Mouse (Mus musculus): ENCODE data around the gene Sergef.

Sergef gene

DNA sequence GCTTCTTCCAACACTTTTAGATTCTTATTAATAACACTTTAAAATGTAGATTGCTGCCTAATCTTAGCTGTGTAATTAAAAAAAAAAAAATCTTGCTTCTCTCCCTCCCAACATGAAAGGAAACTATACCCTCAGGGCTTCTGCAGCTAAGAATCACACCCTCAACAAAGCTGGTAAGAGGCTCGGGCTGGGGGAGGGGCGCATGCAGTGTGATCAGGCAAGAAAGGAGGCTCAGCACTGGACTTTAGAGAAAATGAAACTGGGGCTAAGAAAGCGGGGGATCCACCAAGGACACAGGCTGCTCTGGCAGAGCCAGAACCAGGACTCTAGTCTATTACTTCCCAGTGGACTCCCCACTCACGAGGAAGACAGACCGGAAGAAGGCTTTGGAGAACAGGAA lies 38.5 kb downstream of the Sergef start:
- no peak for TF ChIP-seq GATA4 (IDR thresholded peaks at IDR 0.05; ENCODE audit: insufficient replicate concordance, low read length)

DNA sequence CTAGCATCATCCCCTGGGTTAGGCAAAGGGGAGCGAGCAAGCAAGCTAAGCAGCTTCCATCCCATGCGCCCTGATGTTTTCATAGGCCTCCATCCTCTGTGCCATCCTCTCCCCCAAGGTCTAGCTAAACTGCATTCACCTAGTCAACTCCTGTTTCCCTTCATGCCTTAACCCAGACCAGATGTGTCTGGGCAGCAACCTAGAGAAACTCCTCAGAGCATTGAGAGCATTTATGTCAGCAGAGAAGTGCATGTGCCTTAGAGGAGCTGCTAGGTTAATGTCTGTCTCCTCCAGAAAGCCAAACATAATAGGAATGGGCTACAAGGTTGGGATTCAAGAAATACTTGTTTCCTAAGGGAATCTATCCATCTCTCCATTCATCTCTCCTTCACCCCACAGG lies 42.6 kb downstream of the Sergef start:
- no peak for TF ChIP-seq GATA4 (IDR thresholded peaks at IDR 0.05; ENCODE audit: insufficient replicate concordance, low read length)

DNA sequence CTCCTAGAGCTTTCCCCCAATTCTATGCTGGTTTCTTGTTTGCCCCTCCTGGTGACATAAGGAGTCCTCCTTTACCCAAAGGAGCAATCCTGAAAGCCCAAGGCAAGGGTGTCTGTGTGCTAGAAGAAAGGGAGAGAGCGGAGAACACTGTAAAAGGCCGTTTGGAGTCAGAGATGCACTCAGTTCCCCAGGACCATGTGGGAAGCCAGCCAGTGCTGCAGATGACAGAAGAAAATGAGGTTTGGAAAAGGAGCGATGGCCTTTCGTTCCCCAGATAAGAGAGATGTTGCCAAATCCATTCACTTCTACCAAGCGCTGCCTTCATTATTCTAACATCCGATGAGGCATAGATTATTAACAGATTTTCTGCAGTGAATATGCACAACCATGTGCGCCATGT lies 48.1 kb downstream of the Sergef start:
- no peak for TF ChIP-seq GATA4 (IDR thresholded peaks at IDR 0.05; ENCODE audit: insufficient replicate concordance, low read length)

DNA sequence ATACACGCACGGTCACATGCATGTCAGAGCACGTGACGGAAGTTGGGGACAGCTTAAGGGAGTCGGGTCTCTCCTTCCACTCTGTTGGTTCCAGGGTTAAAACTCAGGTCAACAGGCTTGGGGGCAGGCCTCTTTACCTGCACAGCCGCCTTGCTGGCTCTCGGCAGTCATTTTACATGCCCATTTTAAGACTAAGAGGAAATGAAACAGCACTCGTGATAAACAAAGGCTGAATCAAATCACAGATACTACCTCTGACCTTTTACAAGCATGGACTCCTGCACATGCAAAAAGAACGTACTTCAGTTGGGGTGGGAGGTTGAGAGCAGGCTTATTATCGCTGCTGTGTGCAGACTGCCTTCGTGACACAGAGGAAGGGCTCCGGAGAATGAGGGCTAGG lies 50.4 kb downstream of the Sergef start:
- TF ChIP-seq GATA4 (IDR thresholded peaks at IDR 0.05; ENCODE audit: insufficient replicate concordance, low read length), result no peak

DNA sequence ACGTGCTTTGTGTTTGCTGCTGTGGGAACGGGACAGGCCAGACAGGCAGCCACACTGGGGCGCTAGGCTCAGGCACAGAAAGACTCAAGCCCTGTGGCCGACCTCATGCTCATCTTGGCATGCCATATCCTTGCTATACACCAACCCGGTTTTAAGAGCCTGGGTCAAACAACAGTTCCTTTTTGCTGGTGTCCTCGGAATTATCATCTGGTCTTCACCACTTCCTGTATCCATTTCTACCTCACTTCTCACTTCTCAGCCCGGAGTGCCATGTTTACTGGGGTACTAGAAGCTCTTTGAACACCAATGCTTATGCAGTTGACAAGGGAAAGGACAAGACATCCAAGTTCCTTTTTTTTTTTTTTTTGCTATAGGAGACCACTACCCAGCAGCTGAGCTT lies 51.6 kb downstream of the Sergef start:
- no peak for TF ChIP-seq GATA4 (IDR thresholded peaks at IDR 0.05; ENCODE audit: insufficient replicate concordance, low read length)

DNA sequence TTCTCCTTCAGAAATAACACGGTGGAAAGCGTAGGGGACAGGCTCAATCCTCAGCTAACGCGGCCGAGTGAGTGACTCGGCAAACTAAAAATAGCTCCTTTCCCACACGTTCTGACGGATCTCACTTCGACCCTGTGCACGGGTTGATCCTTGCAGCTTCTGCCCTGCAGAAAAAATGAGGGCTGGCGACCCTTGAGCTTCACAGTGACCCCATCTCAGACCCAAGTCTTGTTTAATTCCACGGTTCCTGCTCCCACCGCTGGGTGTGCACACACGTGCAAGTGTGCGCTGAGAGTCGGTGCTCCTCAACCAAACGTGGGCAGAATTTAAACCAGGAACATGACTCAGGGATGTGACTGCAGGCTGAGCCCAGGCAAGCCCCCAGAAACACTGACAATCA lies 52.1 kb downstream of the Sergef start:
- TF ChIP-seq GATA4 (IDR thresholded peaks at IDR 0.05; ENCODE audit: insufficient replicate concordance, low read length), result no peak

DNA sequence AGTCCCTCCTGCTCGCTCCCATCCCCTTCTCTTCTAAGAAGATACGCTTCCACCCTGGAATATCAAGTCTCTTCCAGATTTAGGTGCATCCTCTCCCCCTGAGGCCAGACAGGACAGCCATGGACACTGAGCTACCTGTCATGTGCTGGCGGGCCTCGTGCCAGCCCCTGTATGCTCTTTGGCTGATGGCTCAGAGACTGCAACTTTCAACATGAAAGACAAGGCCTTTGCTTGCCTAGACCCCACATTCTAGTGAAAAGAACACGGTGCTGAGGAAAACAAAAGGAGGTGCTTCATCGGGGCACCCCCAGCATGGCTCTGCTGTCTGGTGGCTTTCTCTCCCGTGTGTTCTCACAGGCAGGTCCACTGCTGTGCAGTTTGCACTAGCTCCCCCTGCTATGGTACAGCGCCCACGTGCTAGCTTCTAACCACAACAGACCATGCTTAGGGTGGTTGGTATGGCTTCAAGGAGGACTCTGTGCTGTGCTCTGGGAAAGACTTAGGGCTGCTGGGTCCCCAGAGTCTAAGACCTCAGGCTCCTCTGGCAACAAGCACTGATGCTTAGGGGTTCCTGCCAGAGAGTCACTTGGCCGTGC lies 52.9 kb downstream of the Sergef start:
- TF ChIP-seq GATA4 (IDR thresholded peaks at IDR 0.05; ENCODE audit: insufficient replicate concordance, low read length), result no peak

DNA sequence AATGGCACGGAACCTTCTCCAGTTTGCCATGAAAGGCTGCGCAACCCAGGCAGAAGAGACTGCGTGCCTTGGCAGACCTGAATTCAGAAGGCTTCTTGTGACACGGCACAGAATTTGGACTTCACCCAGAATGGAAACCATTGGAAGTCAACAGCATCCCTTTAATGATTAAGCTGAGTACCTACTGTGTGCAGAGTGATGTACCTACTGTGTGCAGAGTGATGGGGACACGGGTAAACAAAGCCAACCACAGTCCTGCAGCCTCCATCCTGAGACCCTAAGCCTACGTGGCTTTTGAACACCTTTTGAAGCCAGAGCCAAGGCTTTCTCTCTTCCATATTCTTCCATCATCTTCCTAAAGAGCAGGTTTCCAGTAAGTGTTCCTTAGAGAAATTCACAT lies 56.9 kb downstream of the Sergef start:
- TF ChIP-seq GATA4 (IDR thresholded peaks at IDR 0.05; ENCODE audit: insufficient replicate concordance, low read length), result no peak

DNA sequence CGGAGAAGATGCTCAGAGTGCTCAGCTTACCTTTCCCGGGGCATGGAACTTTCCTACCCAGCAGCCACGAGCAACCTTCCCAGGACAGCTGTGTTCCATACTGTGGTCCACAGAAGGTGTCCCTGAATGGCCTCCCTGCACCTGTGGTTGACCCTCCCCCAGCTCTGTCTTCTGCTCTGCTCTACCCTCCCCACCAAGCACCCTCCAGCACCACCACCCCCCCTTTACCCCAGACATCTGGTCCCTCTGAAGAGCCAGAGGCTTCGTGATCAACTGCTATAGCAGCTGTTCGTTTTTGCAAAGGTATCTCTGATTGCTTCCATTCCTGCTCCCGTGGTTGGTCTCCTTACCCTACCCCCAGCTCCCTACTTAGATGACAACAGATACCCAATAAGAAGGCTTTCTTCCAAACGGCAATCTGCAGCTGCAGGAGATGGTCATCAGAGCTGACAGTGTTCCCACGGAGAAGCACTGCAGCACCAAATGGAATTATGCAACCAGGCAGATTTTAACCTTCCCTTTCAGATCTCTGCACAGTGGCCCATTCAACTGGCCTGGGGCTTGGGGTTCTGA lies 58.2 kb downstream of the Sergef start:
- TF ChIP-seq GATA4 (IDR thresholded peaks at IDR 0.05; ENCODE audit: insufficient replicate concordance, low read length), result no peak

DNA sequence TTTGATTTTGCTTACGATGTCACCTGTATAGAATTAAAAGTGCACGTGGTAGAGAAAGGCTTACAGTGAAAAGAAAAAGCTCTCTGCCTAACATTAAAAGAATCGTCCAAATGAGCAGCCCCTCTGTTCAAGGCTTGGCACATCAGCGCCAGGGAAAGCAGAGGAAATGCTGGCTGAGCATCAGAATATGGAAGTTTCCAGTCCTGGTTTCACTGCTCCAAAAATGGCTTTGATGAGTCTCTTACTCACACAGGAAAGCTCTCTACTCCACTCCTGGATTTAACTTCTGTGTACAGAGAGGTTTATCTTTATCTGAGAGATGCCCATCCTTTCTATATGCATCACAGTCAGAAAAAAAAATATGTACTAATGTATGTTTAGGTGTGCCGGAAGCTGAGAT lies 61.5 kb downstream of the Sergef start:
- no peak for TF ChIP-seq GATA4 (IDR thresholded peaks at IDR 0.05; ENCODE audit: insufficient replicate concordance, low read length)

DNA sequence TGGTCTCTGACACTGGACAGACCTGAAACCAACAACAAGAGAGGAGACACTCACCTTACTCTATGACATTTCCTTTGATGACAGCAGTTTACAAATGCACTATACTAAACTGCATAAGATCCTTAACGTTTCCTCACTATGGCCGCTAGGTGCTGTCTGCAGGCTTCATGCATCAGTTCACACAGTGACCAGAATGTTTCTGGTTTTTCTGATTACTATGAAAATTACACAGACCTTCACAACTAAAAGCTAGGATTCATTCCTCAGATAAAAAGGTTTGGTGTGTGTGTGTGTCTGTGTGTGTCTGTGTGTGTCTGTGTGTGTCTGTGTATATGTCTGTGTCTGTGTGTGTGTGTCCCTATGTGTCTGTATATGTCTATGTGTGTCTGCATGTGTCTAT lies 63.7 kb downstream of the Sergef start:
- no peak for TF ChIP-seq GATA4 (IDR thresholded peaks at IDR 0.05; ENCODE audit: insufficient replicate concordance, low read length)

DNA sequence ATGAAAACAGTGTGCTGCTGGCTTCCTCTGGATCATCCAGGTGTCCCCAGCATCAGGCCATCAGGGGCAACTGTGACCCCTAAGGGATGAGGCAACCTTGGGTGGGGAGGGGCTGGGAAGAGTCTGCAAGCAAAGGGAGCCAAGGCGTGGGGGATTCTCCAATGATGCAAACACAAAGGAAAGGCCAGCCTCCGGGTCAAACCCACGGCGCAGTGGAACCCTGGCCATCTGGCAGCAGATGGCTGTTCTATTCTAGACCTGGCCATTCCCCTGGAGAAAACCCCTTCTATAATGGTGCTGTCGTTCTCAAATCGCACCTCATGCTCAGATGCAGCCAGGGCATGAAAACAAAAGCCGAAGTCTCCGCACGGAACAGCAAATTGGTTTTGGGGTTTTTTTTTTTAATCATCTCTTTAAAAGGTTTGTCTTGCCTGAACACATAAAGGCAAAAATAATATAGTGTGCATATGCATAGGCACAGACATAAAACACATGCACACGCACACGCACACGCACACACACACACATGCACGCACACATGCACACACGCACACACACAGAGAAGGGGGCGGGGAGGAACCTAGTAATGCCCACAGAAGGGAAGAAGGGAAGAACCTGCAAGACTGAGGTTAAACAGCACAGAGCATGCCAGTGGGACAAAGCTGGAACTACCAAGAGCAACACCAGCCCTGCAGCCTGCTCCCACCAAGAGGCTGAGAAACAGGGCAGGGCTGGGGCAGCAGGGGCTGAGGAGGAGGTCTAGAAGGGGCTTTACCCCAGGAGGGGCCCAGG lies 66.6 kb downstream of the Sergef start:
- TF ChIP-seq GATA4 (IDR thresholded peaks at IDR 0.05; ENCODE audit: insufficient replicate concordance, low read length), result no peak

DNA sequence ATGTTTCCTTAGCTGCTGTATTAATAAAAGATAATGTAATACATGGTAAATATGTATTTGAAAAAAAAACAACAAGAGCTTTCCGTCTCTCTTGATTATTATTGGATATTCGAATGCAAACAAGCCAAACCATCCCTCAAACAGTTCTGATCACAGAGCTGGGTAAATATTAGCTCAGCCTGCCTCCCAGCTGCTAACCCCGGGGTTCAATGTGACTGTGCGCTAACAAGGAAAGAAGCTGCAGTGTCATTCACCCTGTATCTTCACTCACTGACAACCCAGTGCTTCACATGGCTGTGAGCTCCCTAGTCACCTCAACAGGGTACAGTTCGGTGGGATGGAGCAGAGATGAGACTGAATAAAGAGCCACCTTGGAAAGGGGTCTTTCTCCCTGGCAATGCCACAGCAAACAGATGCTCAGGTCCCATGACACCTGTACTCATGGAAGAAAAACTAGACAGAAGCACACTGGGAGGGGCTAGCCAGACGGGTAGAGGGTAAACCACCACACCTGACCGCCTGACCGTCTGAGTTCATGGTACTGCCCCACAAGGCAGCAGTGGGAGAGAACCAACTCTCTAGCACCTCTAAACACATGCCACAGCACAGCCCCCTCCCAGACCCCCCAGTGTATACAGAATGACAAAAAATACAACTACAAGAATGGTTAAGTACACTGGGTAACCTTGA lies 73.1 kb downstream of the Sergef start:
- no peak for TF ChIP-seq GATA4 (IDR thresholded peaks at IDR 0.05; ENCODE audit: insufficient replicate concordance, low read length)

DNA sequence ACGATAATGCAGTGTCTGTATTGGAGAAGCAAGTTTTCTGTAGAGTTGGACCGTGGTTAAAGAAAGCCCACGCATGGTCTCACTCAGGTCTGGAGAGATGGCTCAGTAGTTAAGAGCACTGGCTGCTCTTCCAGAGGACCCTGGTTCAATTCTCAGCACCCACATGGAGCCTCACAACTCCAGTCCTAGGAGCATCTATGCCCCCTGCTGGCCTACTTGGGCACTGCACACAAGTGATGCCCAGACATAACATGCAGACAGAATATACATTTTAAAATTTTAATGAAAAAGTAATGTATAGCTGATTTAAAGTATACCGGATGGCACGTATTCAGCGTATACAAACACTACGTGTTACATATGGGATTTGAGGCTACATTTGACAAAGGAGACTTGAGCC lies 74.2 kb downstream of the Sergef start:
- no peak for TF ChIP-seq GATA4 (IDR thresholded peaks at IDR 0.05; ENCODE audit: insufficient replicate concordance, low read length)

DNA sequence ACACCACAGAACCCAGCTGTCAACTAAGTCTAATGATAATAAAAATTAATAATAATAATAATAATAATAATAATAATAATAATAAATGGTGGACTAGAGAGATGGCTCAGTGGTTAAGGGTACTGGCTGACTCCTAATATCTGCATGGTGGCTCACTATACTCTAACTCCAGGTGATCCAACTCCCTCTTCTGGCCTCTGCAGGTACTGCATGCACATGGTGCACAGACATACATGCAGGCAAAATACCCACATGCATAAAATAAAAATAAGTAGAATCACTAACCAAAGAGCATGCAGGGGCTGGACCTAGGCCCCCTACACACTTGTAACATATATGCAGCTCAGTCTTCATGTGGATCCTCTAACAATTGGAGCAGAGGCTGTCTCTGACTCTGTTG lies 75.8 kb downstream of the Sergef start:
- TF ChIP-seq GATA4 (IDR thresholded peaks at IDR 0.05; ENCODE audit: insufficient replicate concordance, low read length), result no peak

DNA sequence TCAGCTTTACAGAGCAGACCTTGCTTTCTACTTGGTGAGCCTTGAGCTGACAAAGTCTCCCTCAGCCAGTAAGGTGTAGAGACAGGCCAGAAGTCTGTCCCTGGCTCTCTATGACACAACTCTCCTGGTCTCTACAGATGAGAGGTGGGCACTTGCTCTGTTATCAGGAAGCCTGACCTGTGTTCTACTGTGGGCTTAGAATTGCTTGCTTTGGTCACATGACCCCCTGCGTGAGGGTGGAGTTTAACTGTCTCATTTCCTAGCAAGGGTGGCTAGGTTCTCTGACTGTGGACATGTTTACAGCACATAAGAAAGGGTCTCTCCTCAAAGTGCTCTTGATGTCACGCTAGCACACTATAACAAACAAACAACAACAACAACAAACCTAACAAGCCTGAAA lies 79.5 kb downstream of the Sergef start:
- no peak for TF ChIP-seq GATA4 (IDR thresholded peaks at IDR 0.05; ENCODE audit: insufficient replicate concordance, low read length)
